Mouse (Mus musculus) adipocyte (in vitro differentiated cells): ENCODE measurements around the gene Art2b.
A peak's percentile ranks its signal among the peaks of the same experiment; 100 is the strongest.
"Not testable (repeated sequence)": the region's sequence is repeated elsewhere in the genome, so short reads cannot be mapped to it uniquely, and the experiment has no call there.

ENCODE experiments used
- DNase-seq: peaks from one replicate; pipeline ENCODE4 v3.0.0-alpha.2; 2016; ENCODE audit warnings: low spot score

Art2b gene

GRCm38 (mm10) chr7:101559393-101559792, 26.0 kb downstream of the Art2b start:
- DNase-seq: not testable (repeated sequence)

GRCm38 (mm10) chr7:101557391-101557790, 28.0 kb downstream of the Art2b start:
- DNase-seq: no peak

- DNase-seq: not testable (repeated sequence)
These were observed 29.9 kb downstream of the Art2b start for GRCm38 (mm10) chr7:101555473-101555872.

GRCm38 (mm10) chr7:101551530-101551929, 33.9 kb downstream of the Art2b start:
- DNase-seq: no peak

- DNase-seq: no peak
These were observed 34.5 kb downstream of the Art2b start for GRCm38 (mm10) chr7:101550686-101551485.

- DNase-seq: no peak
These were observed 36.1 kb downstream of the Art2b start for GRCm38 (mm10) chr7:101549266-101549665.

GRCm38 (mm10) chr7:101547651-101548050, 37.7 kb downstream of the Art2b start:
- no peak for DNase-seq

- no peak for DNase-seq
These were observed 43.7 kb downstream of the Art2b start for GRCm38 (mm10) chr7:101541734-101542133.

- DNase-seq: peak; percentile 54
These were observed 44.3 kb downstream of the Art2b start for GRCm38 (mm10) chr7:101541132-101541531.

- DNase-seq: no peak
These were observed 44.7 kb downstream of the Art2b start for GRCm38 (mm10) chr7:101540684-101541083.

GRCm38 (mm10) chr7:101539774-101540173, 45.6 kb downstream of the Art2b start:
- no peak for DNase-seq

GRCm38 (mm10) chr7:101538141-101538933, 47.1 kb downstream of the Art2b start:
- DNase-seq: peak; percentile 16

- DNase-seq: no peak
These were observed 47.9 kb downstream of the Art2b start for GRCm38 (mm10) chr7:101537541-101537940.

GRCm38 (mm10) chr7:101535517-101535916, 49.9 kb downstream of the Art2b start:
- DNase-seq: no peak

GRCm38 (mm10) chr7:101535102-101535501, 50.3 kb downstream of the Art2b start:
- no peak for DNase-seq

- DNase-seq: no peak
These were observed 51.0 kb downstream of the Art2b start for GRCm38 (mm10) chr7:101534428-101534827.
